22 mouse cellular contexts compared by ENCODE assay signal in the genomic region with DNA sequence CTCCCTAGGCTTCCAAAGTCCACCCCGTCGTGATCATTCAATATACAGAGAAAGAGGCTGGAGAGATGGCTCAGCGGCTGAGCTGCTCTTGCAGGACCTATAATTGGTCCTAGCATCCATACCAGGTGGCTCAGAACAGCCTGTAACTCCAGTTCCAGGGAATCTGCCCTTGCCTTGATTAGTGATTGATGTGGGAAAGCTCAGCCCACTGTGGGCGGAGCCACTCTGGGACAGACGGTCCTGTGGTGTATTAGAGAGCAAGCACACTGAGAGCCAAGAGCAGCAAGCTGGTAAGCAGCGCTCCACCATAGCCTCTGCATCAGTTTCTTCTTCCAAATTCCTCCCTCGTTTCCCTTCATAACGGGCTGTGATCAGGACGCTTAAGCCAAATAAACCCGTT.
DNase-seq lines count a peak whose midpoint lies in the region; ATAC-seq lines count a peak whose summit lies in the region.
"Had no signal": no experiment of that assay in that cellular context is flagged by ENCODE, and none has a peak within 500 bp of the region (broad histone marks: within the 10 kb centered on the region; RNA-seq: fewer than 3 reads in every experiment).

No protein-coding gene starts in this region.

- no peak overlapping the region for H3K27ac ChIP-seq in embryonic facial prominence, embryonic 10.5 days (replicated peaks)
- H3K27ac ChIP-seq in intestine, embryonic 16.5 days (ENCODE audit: low read length), result no peak overlapping the region
- H3K27ac ChIP-seq: gastrocnemius, adult 2 months; hindbrain, embryonic 12.5 days; limb, embryonic 12.5 days; liver, embryonic 13.5 days; midbrain, embryonic 13.5 days had no signal

- H3K36me3 ChIP-seq in embryonic facial prominence, embryonic 10.5 days (replicated peaks), result peaks cover 59% of the 10 kb centered on the region
- no peaks in the 10 kb centered on the region for H3K36me3 ChIP-seq in intestine, embryonic 16.5 days (ENCODE audit: control insufficient read depth, insufficient read depth, low read length)
- H3K36me3 ChIP-seq: hindbrain, embryonic 12.5 days had no signal

- no peak overlapping the region for H3K4me3 ChIP-seq in embryonic facial prominence, embryonic 10.5 days
- H3K4me3 ChIP-seq in intestine, embryonic 16.5 days (ENCODE audit: low read length), result no peak overlapping the region
- H3K4me3 ChIP-seq: gastrocnemius, adult 2 months; hindbrain, embryonic 12.5 days; limb, embryonic 12.5 days; liver, embryonic 13.5 days; megakaryocyte, embryonic 14.5 days; midbrain, embryonic 13.5 days had no signal

- H3K27me3 ChIP-seq in embryonic facial prominence, embryonic 10.5 days (replicated peaks; ENCODE audit: low read depth, poor library complexity, severe bottlenecking), result no peaks in the 10 kb centered on the region
- H3K27me3 ChIP-seq in intestine, embryonic 16.5 days (replicated peaks; ENCODE audit: control insufficient read depth, insufficient read depth, low read length), result no peaks in the 10 kb centered on the region
- H3K27me3 ChIP-seq: hindbrain, embryonic 12.5 days; limb, embryonic 12.5 days; liver, embryonic 13.5 days; megakaryocyte, embryonic 14.5 days; midbrain, embryonic 13.5 days had no signal

- no peaks in the 10 kb centered on the region for H3K9me3 ChIP-seq in embryonic facial prominence, embryonic 10.5 days
- H3K9me3 ChIP-seq in intestine, embryonic 16.5 days (ENCODE audit: control insufficient read depth, low read length), result no peaks in the 10 kb centered on the region
- H3K9me3 ChIP-seq: hindbrain, embryonic 12.5 days; liver, embryonic 13.5 days; midbrain, embryonic 13.5 days had no signal

- 56% methylated on average over 10 of the region's 10 CpGs for WGBS in embryonic facial prominence, embryonic 10.5 days
- 60% methylated on average over 10 of the region's 10 CpGs for WGBS in intestine, embryonic 16.5 days

- H3K4me1 ChIP-seq in embryonic facial prominence, embryonic 10.5 days, result peaks cover 16% of the 10 kb centered on the region
- no peaks in the 10 kb centered on the region for H3K4me1 ChIP-seq in intestine, embryonic 16.5 days (ENCODE audit: control insufficient read depth, insufficient read depth, low read length)
- H3K4me1 ChIP-seq: limb, embryonic 12.5 days had no signal

- H3K9ac ChIP-seq in intestine, embryonic 16.5 days (ENCODE audit: low read depth, low read length), result no peak overlapping the region
- H3K9ac ChIP-seq: hindbrain, embryonic 12.5 days; limb, embryonic 12.5 days; liver, embryonic 13.5 days; lung, embryonic 14.5 days; midbrain, embryonic 13.5 days had no signal

- ATAC-seq in intestine, embryonic 16.5 days, result no peak
- ATAC-seq: midbrain, embryonic 13.5 days had no signal

- no peak overlapping the region for H3K4me2 ChIP-seq in intestine, embryonic 16.5 days (ENCODE audit: low read depth, low read length)
- H3K4me2 ChIP-seq: hindbrain, embryonic 12.5 days; limb, embryonic 12.5 days; liver, embryonic 13.5 days; lung, embryonic 14.5 days; midbrain, embryonic 13.5 days had no signal

- peak; percentile 22 for DNase-seq in adrenal gland, adult 2 months
- DNase-seq in adrenal gland, postnatal 4 days (ENCODE audit: low spot score in 2 of 2), result no peak
- peak; percentile 19 for DNase-seq in kidney, adult 18-20 months
- DNase-seq in kidney, postnatal 14 days, result no peak
- DNase-seq in ES-CJ7 (ENCODE audit: low read depth, low spot score), result peak; percentile 82
- peak; percentile 21 for DNase-seq in embryonic facial prominence, embryonic 10.5 days (ENCODE audit: low spot score)
- DNase-seq in frontal cortex, postnatal 36 days (ENCODE audit: low spot score in 2 of 2), result no peak
- DNase-seq: cerebellum, adult 11-12 months; cerebellum, postnatal 14 days; gastrocnemius, adult 2 months; kidney, adult 11 months; liver, embryonic 13.5 days; lung, embryonic 14.5 days; right cerebral cortex, postnatal 25 days; spleen, adult 18-20 months; thymus, adult 18-20 months; thymus, postnatal 36 days had no signal

Comparison
In these comparisons a context has a peak if more than half of its experiments do, and no peak if none do; other contexts are left out.
1. DNase-seq: peak in adrenal gland, adult 2 months (single experiment), kidney, adult 18-20 months (single experiment), ES-CJ7 (single experiment) and embryonic facial prominence, embryonic 10.5 days (single experiment); none in adrenal gland, postnatal 4 days (0 of 2), kidney, postnatal 14 days (single experiment) and frontal cortex, postnatal 36 days (0 of 2).